Mouse (Mus musculus): ENCODE results near the gene Gm13691. TPM values are rescaled to one million over a fixed set of nuclear protein-coding genes. Genes with fewer than 3 reads are reported as not detected.
"Not testable (repeated sequence)": the region's sequence is repeated elsewhere in the genome, so short reads cannot be mapped to it uniquely, and the experiment has no call there.

The Gm13691 gene
- polyA plus RNA-seq, 1 experiment from 2014 or later, result not detected

- WGBS (ENCODE audit: missing documents), result 83% methylated on average over 2 of the region's 5 CpGs
Measured at GRCm38 (mm10) chr2:84016291-84016690, 25.9 kb downstream of the Gm13691 start.

DNA sequence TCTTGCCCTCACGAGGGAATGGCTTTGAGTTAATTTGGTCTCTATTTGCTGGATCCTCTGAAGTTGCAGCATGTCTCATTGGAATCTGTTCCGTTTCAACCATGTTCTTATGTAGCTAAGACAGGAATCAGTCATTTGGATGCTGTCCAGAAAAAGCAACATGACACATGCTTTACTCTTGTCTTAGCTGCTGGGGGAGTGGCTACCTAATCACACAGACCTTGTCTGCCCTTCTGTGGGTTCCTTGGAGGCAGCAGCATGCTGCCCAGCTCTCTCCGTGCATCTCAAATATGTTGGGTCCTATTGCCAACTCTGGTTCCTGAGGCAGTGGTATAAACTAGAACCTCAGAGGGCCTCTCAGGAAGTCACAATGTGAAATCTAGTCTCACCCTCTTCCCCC lies 28.0 kb downstream of the Gm13691 start:
- no peak overlapping the region for H3K4me3 ChIP-seq (ENCODE audit: inconsistent target)
- WGBS (ENCODE audit: missing documents), result 41% methylated on average over 3 of the region's 3 CpGs
- no peak overlapping the region for H3K27ac ChIP-seq
- no peaks in the 10 kb centered on the region for H3K36me3 ChIP-seq (ENCODE audit: inconsistent target)
- H3K79me2 ChIP-seq (ENCODE audit: inconsistent target), result no peaks in the 10 kb centered on the region

More at GRCm38 (mm10) chr2:84016291-84016690, 25.9 kb downstream of the Gm13691 start:
- H3K79me2 ChIP-seq (ENCODE audit: inconsistent target); H3K4me3 ChIP-seq (ENCODE audit: inconsistent target); H3K27ac ChIP-seq; H3K36me3 ChIP-seq (ENCODE audit: inconsistent target): not testable (repeated sequence)

DNA sequence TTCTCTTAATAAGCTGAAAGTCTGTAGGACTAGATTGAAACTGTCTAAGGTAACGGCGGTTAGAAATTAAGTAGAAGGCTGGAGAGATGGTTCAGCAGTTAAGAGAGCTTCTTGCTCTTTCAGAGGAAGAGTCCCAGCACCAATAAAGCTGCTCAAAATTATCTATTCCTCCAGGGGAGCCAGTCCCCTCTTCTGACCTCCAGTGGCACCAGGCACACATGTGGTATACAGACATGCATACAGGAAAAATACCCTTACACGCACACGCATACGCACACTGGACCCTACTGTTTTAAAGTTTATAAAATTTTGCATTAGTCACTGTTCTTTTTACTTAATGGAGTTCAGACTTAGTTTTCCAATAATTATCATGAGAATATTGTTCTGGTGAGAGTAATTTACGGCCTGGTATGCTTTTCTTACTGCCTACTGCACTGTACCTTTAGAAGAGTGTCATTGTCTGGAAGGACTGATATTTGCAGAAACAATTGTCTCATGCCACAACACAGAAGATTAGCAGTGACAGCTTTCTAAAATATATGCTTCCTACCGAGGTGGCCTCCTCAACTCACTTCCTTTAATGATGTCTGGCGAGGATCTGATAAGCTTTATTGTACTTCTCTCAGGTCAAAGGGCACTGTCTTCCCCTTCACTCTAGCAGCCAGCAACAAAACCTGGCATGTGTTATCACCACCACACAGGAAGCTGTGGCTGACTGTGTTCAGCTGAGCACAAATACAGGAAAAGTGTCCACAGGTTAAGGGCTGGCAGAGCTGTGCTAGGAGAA lies 29.4 kb downstream of the Gm13691 start:
- Histone ChIP-seq H3K27ac (no peak overlapping the region), H3K79me2 (ENCODE audit: inconsistent target) (no peaks in the 10 kb centered on the region), H3K36me3 (ENCODE audit: inconsistent target) (no peaks in the 10 kb centered on the region), H3K4me3 (ENCODE audit: inconsistent target) (no peak overlapping the region)
- 55% methylated on average over 8 of the region's 8 CpGs for WGBS (ENCODE audit: missing documents)

- no peaks in the 10 kb centered on the region for H3K36me3 ChIP-seq (ENCODE audit: inconsistent target)
- H3K27ac ChIP-seq, result no peak overlapping the region
- 71% methylated on average over 2 of the region's 2 CpGs for WGBS (ENCODE audit: missing documents)
- H3K79me2 ChIP-seq (ENCODE audit: inconsistent target), result no peaks in the 10 kb centered on the region
- no peak overlapping the region for H3K4me3 ChIP-seq (ENCODE audit: inconsistent target)
Measured at GRCm38 (mm10) chr2:84021930-84022329, 31.6 kb downstream of the Gm13691 start.

DNA sequence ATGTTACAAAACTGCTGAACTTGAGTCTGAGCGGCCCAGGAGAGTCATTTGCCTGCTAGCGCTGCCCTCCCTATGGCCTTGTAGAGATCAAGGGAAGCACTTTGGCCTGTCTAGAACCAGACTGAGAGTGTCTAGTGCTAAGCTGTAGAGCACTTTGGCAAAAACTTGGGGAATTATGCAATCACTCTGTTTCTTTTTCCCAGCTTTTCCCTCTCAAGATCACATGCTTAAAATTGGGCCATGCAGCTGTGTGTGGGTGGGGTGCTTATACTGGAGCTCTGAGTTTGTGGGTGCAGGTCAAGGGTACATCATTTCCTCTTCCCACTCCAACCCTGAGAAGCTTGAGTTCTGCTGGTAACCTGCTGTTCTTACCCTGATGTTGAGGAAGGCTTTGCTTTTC lies 32.6 kb downstream of the Gm13691 start:
- no peaks in the 10 kb centered on the region for H3K79me2 ChIP-seq (ENCODE audit: inconsistent target)
- WGBS (ENCODE audit: missing documents), result 86% methylated on average over 2 of the region's 2 CpGs
- H3K27ac ChIP-seq, result no peak overlapping the region
- H3K36me3 ChIP-seq (ENCODE audit: inconsistent target), result no peaks in the 10 kb centered on the region
- H3K4me3 ChIP-seq (ENCODE audit: inconsistent target), result no peak overlapping the region

DNA sequence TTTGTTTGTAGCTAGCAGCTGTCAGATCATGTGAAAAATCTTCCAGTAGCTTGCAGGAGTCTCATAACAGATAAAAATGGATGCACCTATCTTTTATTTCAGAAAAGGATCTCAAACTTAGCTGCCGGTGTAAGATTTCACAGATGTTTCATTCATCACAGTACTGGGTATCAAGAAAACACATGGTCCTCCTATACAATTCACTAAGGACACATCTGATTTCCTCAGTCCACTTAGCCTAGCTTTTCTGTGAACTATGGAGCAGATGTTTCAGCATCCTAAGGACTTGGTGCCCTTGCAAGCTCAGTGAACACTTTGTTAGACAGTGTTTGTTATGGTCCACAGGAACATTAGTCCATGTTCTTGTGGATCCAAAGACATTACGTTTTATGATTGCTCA lies 33.0 kb downstream of the Gm13691 start:
- H3K79me2 ChIP-seq (ENCODE audit: inconsistent target), result no peaks in the 10 kb centered on the region
- H3K27ac ChIP-seq, result no peak overlapping the region
- H3K36me3 ChIP-seq (ENCODE audit: inconsistent target), result no peaks in the 10 kb centered on the region
- WGBS (ENCODE audit: missing documents), result 94% methylated on average over 2 of the region's 2 CpGs
- no peak overlapping the region for H3K4me3 ChIP-seq (ENCODE audit: inconsistent target)

DNA sequence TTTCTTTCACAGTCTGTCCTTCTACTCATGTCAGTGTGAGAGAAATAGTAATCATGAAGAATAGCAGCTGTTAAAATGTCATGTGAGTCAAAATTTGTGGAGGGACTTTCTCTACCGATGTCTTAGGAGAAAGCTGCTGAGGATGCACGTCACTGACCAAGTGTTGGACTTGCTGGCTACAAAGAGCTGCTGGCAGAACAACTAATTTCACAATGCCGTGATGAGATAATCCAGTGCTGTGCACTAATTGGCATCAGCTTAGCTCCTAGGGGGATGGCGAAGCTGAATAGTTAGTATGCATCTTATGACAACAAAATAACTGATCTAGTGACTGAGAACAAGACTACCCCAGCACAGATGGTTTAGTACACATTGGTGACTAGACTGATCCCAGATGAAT lies 34.9 kb downstream of the Gm13691 start:
- 70% methylated on average over 4 of the region's 4 CpGs for WGBS (ENCODE audit: missing documents)
- no peaks in the 10 kb centered on the region for H3K79me2 ChIP-seq (ENCODE audit: inconsistent target)
- H3K36me3 ChIP-seq (ENCODE audit: inconsistent target), result no peaks in the 10 kb centered on the region
- H3K27ac ChIP-seq, result no peak overlapping the region
- no peak overlapping the region for H3K4me3 ChIP-seq (ENCODE audit: inconsistent target)

DNA sequence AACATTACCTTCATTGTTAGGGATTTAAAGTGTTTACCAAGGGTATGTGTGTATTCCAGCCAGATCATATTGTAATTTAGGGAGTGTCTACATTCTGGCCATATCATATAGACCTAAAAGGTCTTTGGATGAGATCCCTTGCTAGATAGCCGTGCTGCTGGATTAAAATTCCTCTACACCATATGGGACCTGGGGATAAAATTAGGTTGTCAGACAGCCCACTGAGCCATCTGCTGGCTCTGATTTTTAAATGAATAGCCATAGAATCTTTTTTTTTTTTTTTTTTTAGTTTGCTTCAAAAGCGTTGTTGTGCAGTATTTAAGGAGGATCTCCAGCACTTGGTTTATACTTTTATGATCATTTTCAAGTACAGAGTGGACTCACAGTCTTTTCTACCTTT lies 42.2 kb downstream of the Gm13691 start:
- 100% methylated on average over 2 of the region's 2 CpGs for WGBS (ENCODE audit: missing documents)

DNA sequence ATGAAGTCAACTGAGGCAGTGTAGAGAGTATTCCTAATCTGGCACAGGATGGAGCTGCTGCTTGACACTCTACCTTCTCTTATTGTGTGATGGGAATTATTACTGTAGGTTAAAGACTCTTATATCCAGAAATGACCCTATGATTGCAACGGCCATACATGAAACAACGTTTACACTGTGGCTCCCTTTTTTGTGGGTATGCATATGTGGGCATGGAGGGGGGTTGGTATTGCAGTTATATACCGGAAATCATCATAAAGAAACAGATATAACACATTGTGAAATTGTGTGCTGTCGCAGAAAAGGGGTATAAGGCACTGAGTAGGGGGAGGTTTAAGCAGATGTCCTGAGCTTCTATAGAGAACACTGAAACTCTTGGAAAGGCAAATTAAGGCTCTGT lies 45.6 kb downstream of the Gm13691 start:
- 50% methylated on average over 4 of the region's 4 CpGs for WGBS (ENCODE audit: missing documents)

More for the DNA sequence above, 42.2 kb downstream of the Gm13691 start:
- no peaks in the 10 kb centered on the region for H3K36me3 ChIP-seq (ENCODE audit: inconsistent target)
- H3K79me2 ChIP-seq (ENCODE audit: inconsistent target), result no peaks in the 10 kb centered on the region
- no peak overlapping the region for H3K27ac ChIP-seq
- H3K4me3 ChIP-seq (ENCODE audit: inconsistent target), result no peak overlapping the region

GRCm38 (mm10) chr2:84037304-84037703 lies 47.0 kb downstream of the Gm13691 start:
- Histone ChIP-seq H3K27ac (no peak overlapping the region), H3K4me3 (ENCODE audit: inconsistent target) (no peak overlapping the region), H3K36me3 (ENCODE audit: inconsistent target) (no peaks in the 10 kb centered on the region), H3K79me2 (ENCODE audit: inconsistent target) (no peaks in the 10 kb centered on the region)
- 11% methylated on average over 4 of the region's 4 CpGs for WGBS (ENCODE audit: missing documents)

More for the DNA sequence above, 45.6 kb downstream of the Gm13691 start:
- Histone ChIP-seq H3K4me3 (ENCODE audit: inconsistent target) (no peak overlapping the region), H3K36me3 (ENCODE audit: inconsistent target) (no peaks in the 10 kb centered on the region), H3K79me2 (ENCODE audit: inconsistent target) (no peaks in the 10 kb centered on the region), H3K27ac (no peak overlapping the region)

DNA sequence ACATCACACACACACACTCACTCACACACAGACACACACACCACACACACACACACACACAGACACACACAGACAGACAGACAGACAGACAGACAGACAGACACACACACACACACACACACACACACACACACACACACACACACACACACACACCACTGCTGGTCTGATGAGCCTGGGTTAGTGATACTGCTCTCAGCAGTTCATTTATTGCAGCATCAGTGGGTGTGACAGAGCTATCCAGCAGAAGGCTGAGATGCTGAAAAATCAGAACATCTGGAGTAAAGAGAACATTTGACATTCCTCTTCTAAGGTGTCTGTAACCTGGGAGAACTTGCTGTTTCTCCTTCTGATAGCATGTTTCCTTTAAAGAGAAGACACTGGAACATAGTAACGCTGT lies 47.6 kb downstream of the Gm13691 start:
- not testable (repeated sequence) for H3K36me3 ChIP-seq (ENCODE audit: inconsistent target); H3K79me2 ChIP-seq (ENCODE audit: inconsistent target); H3K27ac ChIP-seq; H3K4me3 ChIP-seq (ENCODE audit: inconsistent target)
- 100% methylated on average over 1 of the region's 1 CpGs for WGBS (ENCODE audit: missing documents)

- no peaks in the 10 kb centered on the region for H3K79me2 ChIP-seq (ENCODE audit: inconsistent target)
- no peak overlapping the region for H3K27ac ChIP-seq
Measured at GRCm38 (mm10) chr2:84039277-84039676, 48.9 kb downstream of the Gm13691 start.

More at GRCm38 (mm10) chr2:84039277-84039676, 48.9 kb downstream of the Gm13691 start:
- 91% methylated on average over 6 of the region's 6 CpGs for WGBS (ENCODE audit: missing documents)
- Histone ChIP-seq H3K4me3 (ENCODE audit: inconsistent target) (no peak overlapping the region), H3K36me3 (ENCODE audit: inconsistent target) (no peaks in the 10 kb centered on the region)

Other genes with a start within 250 kb of the Gm13691 start
- 0.09 TPM in 1 of 3 replicates, not detected in the others for gene Fam171b, start 177.9 kb upstream of the Gm13691 start, polyA plus RNA-seq (2018)
- gene Zswim2, start 49.3 kb upstream of the Gm13691 start, polyA plus RNA-seq (2018), result not detected in 3 replicates
- gene Gm13698, start 34.9 kb upstream of the Gm13691 start, polyA plus RNA-seq (2018), result not detected in 3 replicates
- gene Gm13693, start 29.1 kb upstream of the Gm13691 start, polyA plus RNA-seq (2018), result not detected in 3 replicates
- gene Gm13695, start 23.2 kb upstream of the Gm13691 start, polyA plus RNA-seq (2018), result not detected in 3 replicates
- gene Gm13696, start 17.4 kb upstream of the Gm13691 start, polyA plus RNA-seq (2018), result not detected in 3 replicates
- not detected in 3 replicates for gene Gm13694, start 11.6 kb upstream of the Gm13691 start, polyA plus RNA-seq (2018)
- gene Gm13697, start 5.8 kb upstream of the Gm13691 start, polyA plus RNA-seq (2018), result not detected in 3 replicates

Measured in macrophage (primary cell).